ENCODE assay signal across 8 mouse cellular contexts in genomic region chr1:155040086-155040726, GRCm38 (mm10). TPM values are rescaled to one million over a fixed set of nuclear protein-coding genes. Genes with fewer than 3 reads are reported as not detected.
DNase-seq lines count a peak whose midpoint lies in the region; ATAC-seq lines count a peak whose summit lies in the region.

No protein-coding gene starts in this region.

- peak overlapping the region; percentile 71 for H3K9ac ChIP-seq in heart, embryonic 14.5 days (ENCODE audit: low read length)
- H3K9ac ChIP-seq in hindbrain, embryonic 11.5 days (ENCODE audit: low read depth, low read length): no peak overlapping the region

- no peaks in the 10 kb centered on the region for H3K36me3 ChIP-seq in heart, embryonic 14.5 days (ENCODE audit: control insufficient read depth, insufficient read depth, low read length)
- H3K36me3 ChIP-seq in hindbrain, embryonic 11.5 days (ENCODE audit: control insufficient read depth, insufficient read depth, low read length): no peaks in the 10 kb centered on the region

- 2% methylated on average over 8 of the region's 9 CpGs for WGBS in heart, embryonic 14.5 days
- 49% methylated on average over 8 of the region's 9 CpGs for WGBS in hindbrain, embryonic 11.5 days

- intact Hi-C loops in heart, postnatal 25 days (cut with DNase I): no loop called here

- peak; percentile 38 to 57 for DNase-seq in heart, adult 18-20 months
- DNase-seq in heart, postnatal 25 days (ENCODE audit: low spot score): no peak
- DNase-seq in MEL-GATA-1-ER (ENCODE audit: extremely low read depth, low read depth): peak; percentile 81
- DNase-seq in lung, postnatal 25 days (ENCODE audit: low spot score): peak; percentile 67
- DNase-seq in adrenal gland, adult 18-20 months (ENCODE audit: low spot score in 2 of 2): no peak
- DNase-seq in urinary bladder, postnatal 4 days (ENCODE audit: low spot score in 2 of 2): no peak
- no peak for DNase-seq in hindbrain, embryonic 11.5 days (ENCODE audit: low spot score)

- H3K4me2 ChIP-seq in heart, embryonic 14.5 days (ENCODE audit: low read length): peak overlapping the region; percentile 59
- H3K4me2 ChIP-seq in hindbrain, embryonic 11.5 days (replicated peaks; ENCODE audit: low read depth, low read length): no peak overlapping the region

- H3K4me1 ChIP-seq in heart, embryonic 14.5 days (ENCODE audit: control insufficient read depth in 2 of 2, insufficient read depth in 2 of 2, low read length in 2 of 2): peaks cover 23 to 38% of the 10 kb centered on the region in 2 experiments
- H3K4me1 ChIP-seq in hindbrain, embryonic 11.5 days (replicated peaks; ENCODE audit: control insufficient read depth, insufficient read depth, low read length): no peaks in the 10 kb centered on the region

- peak overlapping the region; percentile 3 to 21; a peak in 2 of 4 replicates for H3K4me3 ChIP-seq in heart, embryonic 14.5 days (ENCODE audit: control insufficient read depth in 1 of 2, insufficient read depth in 1 of 2, low read depth in 1 of 2, low read length in 2 of 2)
- no peak overlapping the region for H3K4me3 ChIP-seq in hindbrain, embryonic 11.5 days (ENCODE audit: low read depth, low read length)

- no peaks in the 10 kb centered on the region for H3K9me3 ChIP-seq in heart, embryonic 14.5 days (ENCODE audit: control insufficient read depth, low read length)
- H3K9me3 ChIP-seq in hindbrain, embryonic 11.5 days (ENCODE audit: control insufficient read depth, low read length): no peaks in the 10 kb centered on the region

- no peaks in the 10 kb centered on the region for H3K27me3 ChIP-seq in heart, embryonic 14.5 days (ENCODE audit: control insufficient read depth, insufficient read depth, low read length)
- no peaks in the 10 kb centered on the region for H3K27me3 ChIP-seq in hindbrain, embryonic 11.5 days (ENCODE audit: control insufficient read depth, insufficient read depth, low read length)

- peak overlapping the region; percentile 97 to 99 for H3K27ac ChIP-seq in heart, embryonic 14.5 days (replicated peaks in 1 of 2; ENCODE audit: control insufficient read depth in 1 of 2, insufficient read depth in 1 of 2, low read depth in 2 of 2, low read length in 2 of 2)
- H3K27ac ChIP-seq in hindbrain, embryonic 11.5 days (ENCODE audit: low read depth, low read length): no peak overlapping the region

- ATAC-seq in heart, embryonic 14.5 days (ENCODE audit: insufficient number of reproducible peaks, insufficient read depth, low FRiP score, low read depth): peak; percentile 86
- no peak for ATAC-seq in hindbrain, embryonic 11.5 days (ENCODE audit: low FRiP score)

RNA-seq across cellular contexts. Expression of gene Ier5, which starts 59.2 kb away (rescaled TPM):
- 10 to 100 TPM; 18.8 to 21.4 TPM for total RNA-seq in heart, adult 18-20 months (2021)
- total RNA-seq in heart, postnatal 25 days (2021): 10 to 100 TPM; 12.7 to 16.5 TPM
- polyA plus RNA-seq in heart, embryonic 14.5 days (2014; fragmentation: Nextera tagmentation; extraction: Ambion mirVana): 8.3 and 10.4 TPM in 2 replicates
- 10 to 100 TPM in 1 of 2 experiments, 1 to 10 TPM in 1; 9.4 to 15.5 TPM for total RNA-seq in adrenal gland, adult 18-20 months (2021)
- 12.7 and 17.1 TPM in 2 replicates for polyA plus RNA-seq in hindbrain, embryonic 11.5 days (2014; fragmentation: Nextera tagmentation; extraction: Ambion mirVana)

Comparison
In these comparisons a context has a peak if more than half of its experiments do, and no peak if none do; other contexts are left out.
1. DNase-seq: peak in heart, adult 18-20 months (2 of 2), MEL-GATA-1-ER (single experiment) and lung, postnatal 25 days (single experiment); none in heart, postnatal 25 days (single experiment), adrenal gland, adult 18-20 months (0 of 2), urinary bladder, postnatal 4 days (0 of 2) and hindbrain, embryonic 11.5 days (single experiment).